Mouse (Mus musculus): ENCODE measurements around the gene E030018B13Rik.

The E030018B13Rik gene

DNA sequence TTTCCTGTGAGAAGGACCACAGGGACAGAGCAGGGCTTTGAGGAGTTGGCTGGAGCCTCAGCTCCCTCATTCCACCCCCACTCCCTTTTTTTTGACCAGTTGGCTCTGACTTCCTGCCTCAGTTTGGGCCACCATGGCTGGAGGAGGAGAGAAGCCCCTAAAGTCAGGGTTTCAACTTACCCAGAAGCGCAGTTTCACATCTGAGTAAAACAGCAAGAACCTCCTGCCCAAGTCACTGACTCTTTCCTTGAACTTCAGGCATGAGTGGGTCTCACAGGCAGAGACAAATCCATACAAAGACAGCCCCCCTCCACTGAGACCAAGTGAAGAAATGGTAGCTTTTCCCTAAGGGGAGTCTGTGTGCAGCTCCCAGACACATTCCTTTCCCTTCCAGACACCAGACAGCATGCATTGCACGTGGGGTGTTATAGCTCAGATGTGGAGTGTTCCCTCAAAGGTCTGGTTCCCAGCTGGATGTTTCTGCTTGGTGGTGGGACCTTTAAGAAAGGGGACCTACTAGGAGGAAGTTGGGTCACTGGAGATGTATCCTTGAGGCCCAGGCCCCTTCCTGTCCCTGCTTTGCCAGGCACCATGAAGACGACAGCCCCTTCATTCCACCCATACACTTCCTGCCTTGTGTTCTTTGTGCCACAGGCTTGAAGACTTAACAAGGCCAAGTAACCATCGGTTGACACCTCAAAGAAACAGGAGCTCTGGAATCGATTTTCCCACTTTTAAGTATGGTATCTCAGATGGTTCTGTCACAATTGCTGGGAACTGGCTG lies 49.2 kb downstream of the E030018B13Rik start:
- no peak for DNase-seq (ENCODE audit: low read depth, low spot score)

DNA sequence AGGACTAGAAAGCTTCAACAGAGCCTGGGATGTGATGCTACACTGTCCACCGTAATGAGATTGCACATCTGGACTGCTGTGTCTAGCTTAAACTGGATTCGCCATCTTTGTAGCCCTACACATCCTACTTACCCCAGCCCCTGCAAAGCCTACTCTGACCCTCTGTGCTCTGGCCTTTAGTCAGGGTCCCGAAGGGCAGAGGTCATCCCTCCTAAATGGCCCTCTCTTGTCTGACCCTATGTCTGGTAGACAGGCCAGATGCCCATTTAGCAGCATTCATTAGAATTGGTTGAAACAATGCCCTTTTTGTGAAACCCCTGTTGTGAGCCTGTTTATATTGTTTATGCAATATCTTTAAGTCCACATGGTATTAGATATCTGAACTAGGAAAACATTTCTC lies 53.3 kb downstream of the E030018B13Rik start:
- no peak for DNase-seq (ENCODE audit: low read depth, low spot score)
